Mouse (Mus musculus) pancreas, adult 10 weeks (tissue): ENCODE data around the gene Nyap2. TPM values are rescaled to one million over a fixed set of nuclear protein-coding genes. Genes with fewer than 3 reads are reported as not detected.

ENCODE experiments used
- polyA plus RNA-seq: library from polyadenylated mRNA; stranded (reverse); fragments of 350-450 nt; fragmentation: Illumina TruSeq; extraction: RNeasy Lipid Tissue Mini Kit (QIAGEN cat#74804); gene quantifications from one replicate; pipeline ENCODE4 v1.2.3, GENCODE M21; 2015; ENCODE audit warnings: low read depth, low replicate concordance; ENCODE audit not compliant: insufficient read depth

The Nyap2 gene
- polyA plus RNA-seq, result not detected

GRCm38 (mm10) chr1:81076831-81077664 lies at the start of gene Nyap2:
TSS of gene Nyap2 (plus strand) at chr1:81076950.

